Mouse (Mus musculus) right cerebral cortex, postnatal 4 days (tissue): ENCODE measurements around the gene Zfr.
"Not testable (repeated sequence)": the region's sequence is repeated elsewhere in the genome, so short reads cannot be mapped to it uniquely, and the experiment has no call there.

Source experiments
- DNase-seq: peaks from one replicate; pipeline ENCODE4 v3.0.0-alpha.2; 2022

Gene Zfr

GRCm38 (mm10) chr15:12108200-12108599, 9.4 kb upstream of the Zfr start:
- DNase-seq = no peak

GRCm38 (mm10) chr15:12108922-12109321, 8.7 kb upstream of the Zfr start:
- not testable (repeated sequence) for DNase-seq

GRCm38 (mm10) chr15:12111232-12111631, 6.4 kb upstream of the Zfr start:
- no peak for DNase-seq

GRCm38 (mm10) chr15:12113411-12113810, 4.2 kb upstream of the Zfr start:
- no peak for DNase-seq

- DNase-seq = no peak
These were observed 3.1 kb upstream of the Zfr start for GRCm38 (mm10) chr15:12114546-12114945.

- DNase-seq = no peak
These were observed 1.9 kb upstream of the Zfr start for GRCm38 (mm10) chr15:12115722-12116230.

- peak; percentile 58 for DNase-seq
These were observed 431 bp downstream of the Zfr start for GRCm38 (mm10) chr15:12118093-12118431.

GRCm38 (mm10) chr15:12118432-12119128, 949 bp downstream of the Zfr start:
- peak; percentile 48 for DNase-seq

- no peak for DNase-seq
These were observed 1.5 kb downstream of the Zfr start for GRCm38 (mm10) chr15:12119129-12119466.

- DNase-seq = no peak
These were observed 7.3 kb downstream of the Zfr start for GRCm38 (mm10) chr15:12124913-12125312.

- not testable (repeated sequence) for DNase-seq
These were observed 13.2 kb downstream of the Zfr start for GRCm38 (mm10) chr15:12130871-12131270.

- DNase-seq = no peak
These were observed 16.9 kb downstream of the Zfr start for GRCm38 (mm10) chr15:12134546-12134945.

GRCm38 (mm10) chr15:12135368-12135767, 17.7 kb downstream of the Zfr start:
- no peak for DNase-seq

GRCm38 (mm10) chr15:12136371-12136770, 18.7 kb downstream of the Zfr start:
- no peak for DNase-seq

GRCm38 (mm10) chr15:12140985-12141729, 23.5 kb downstream of the Zfr start:
- DNase-seq = no peak

- no peak for DNase-seq
These were observed 29.8 kb downstream of the Zfr start for GRCm38 (mm10) chr15:12147423-12147822.

- no peak for DNase-seq
These were observed 31.9 kb downstream of the Zfr start for GRCm38 (mm10) chr15:12149501-12149900.

- no peak for DNase-seq
These were observed 36.1 kb downstream of the Zfr start for GRCm38 (mm10) chr15:12153747-12154146.

- DNase-seq = no peak
These were observed 60.5 kb downstream of the Zfr start for GRCm38 (mm10) chr15:12178126-12178525.

- DNase-seq = not testable (repeated sequence)
These were observed 63.7 kb downstream of the Zfr start for GRCm38 (mm10) chr15:12181181-12181805.

GRCm38 (mm10) chr15:12193880-12194816, 76.5 kb downstream of the Zfr start:
- DNase-seq = no peak

- DNase-seq = no peak
These were observed 77.4 kb downstream of the Zfr start for GRCm38 (mm10) chr15:12194817-12195735.
